Mouse (Mus musculus): Measurements from ENCODE around the gene Znrf1.

Znrf1 gene

DNA sequence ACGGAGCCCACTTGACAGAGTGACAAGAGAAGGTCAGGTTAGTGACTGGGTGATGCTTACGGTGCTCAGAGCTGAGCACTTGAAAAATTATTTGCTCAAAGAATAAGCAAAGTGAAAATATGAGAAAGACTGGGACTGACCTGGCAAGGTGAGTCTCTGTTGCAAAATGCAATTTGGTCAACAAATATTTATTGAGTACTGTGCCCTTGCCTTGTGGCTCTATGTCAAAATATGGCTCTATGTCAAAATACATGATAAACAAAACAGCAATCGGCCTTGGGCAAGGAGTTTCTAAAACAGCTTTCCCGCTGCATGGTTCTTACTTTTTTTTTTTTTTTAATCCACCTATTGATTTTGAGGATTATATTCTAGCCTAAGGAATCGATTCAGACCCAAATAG is 406 bp upstream of the Znrf1 start:
- no peak for DNase-seq

DNA sequence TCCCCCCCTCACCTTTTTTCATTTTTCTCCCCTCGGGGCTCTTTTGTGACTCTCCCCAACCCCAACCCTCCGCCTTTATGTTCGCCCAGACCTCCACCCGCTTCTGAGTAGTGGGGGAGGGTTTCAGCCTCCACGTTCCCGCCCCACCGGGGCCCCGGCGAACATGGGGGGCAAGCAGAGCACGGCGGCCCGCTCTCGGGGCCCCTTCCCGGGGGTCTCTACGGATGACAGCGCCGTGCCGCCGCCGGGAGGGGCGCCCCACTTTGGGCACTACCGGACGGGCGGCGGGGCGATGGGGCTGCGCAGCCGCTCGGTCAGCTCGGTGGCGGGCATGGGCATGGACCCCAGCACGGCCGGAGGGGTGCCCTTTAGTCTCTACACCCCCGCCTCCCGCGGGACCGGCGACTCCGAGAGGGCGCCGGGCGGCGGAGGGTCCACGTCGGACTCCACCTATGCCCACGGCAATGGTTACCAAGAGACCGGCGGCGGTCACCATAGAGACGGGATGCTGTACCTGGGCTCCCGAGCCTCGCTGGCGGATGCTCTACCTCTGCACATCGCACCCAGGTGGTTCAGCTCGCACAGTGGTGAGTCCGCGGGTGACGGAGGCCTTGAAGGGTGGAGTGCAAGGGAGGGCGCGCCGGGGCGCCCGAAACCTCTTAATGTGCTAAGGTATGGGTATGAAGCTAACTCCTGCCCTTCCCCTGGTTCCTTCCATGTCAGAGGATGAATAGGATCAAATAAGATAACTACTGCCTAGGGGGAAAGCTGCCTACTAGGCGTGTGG is 1.3 kb downstream of the Znrf1 start:
- DNase-seq = peak; percentile 35

DNA sequence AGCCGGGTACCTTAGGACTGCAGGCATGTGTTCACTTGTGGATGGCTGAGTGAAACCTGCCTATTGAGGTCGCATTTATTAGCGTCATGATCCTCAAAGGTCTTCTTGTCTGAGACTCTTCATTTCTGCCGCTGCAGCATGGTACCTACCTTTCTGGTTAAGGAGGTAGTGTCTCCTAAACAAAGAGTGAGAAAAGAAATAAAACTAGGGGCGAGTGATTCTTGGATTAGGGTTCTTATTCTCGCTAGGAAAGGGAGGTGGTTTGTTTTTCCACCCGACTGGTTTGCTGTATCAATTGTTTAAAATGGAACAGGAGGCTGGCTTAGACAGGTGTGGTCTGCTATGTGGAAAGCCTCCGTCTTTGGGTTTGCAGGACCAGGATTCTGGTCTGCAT is 1.9 kb downstream of the Znrf1 start:
- no peak for DNase-seq

DNA sequence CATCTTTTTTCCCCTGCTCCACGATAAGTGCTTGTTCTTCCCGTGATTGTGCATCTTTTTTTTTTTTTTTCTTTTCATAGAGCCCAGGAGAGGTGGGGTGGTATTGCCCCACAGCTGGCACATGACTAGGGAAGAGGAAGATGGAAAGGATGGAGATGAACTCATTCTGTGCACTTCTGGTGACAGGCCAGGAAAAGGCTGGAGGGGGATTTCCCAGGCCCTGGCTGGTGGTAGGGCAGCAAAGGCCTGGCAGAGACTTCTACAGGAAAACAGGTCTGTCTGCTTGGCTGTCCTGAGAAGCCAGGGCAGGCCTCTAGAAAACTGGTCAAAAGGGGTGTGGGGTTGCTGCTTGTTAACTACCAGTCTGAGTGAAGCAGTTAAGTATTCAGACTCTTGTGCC is 2.3 kb downstream of the Znrf1 start:
- DNase-seq = peak; percentile 18

DNA sequence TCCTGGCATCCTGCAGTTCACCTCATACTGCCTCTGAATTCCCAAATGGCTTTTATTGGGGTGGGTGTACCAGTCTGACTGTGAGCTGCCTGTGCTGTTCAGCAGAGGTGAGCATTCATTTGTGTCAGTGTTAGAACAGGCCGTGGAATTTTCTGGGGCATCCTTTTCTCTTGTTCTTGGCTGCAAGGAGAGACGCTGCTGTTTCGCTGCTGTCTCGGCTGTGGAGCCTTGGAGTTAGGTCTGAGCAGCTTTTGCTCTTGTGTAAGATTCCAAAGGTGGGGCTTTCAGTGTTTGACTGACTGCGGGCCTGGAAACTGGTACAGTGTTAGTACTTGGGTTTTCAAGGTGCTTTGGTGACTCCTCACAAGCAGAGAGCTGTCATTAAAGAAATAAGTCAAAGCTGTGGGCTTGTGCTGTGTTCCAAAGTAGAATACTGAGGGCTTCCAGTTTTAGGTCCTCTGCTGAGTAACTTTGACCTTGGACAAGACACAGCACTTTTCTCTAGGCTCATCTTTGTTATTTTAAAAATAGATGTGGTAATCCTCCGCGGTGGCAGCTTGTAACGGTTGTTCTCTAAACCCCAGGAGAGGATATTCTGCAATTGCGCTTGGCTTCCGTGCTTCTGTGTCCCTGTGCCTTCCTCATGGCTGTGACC is 3.7 kb downstream of the Znrf1 start:
- DNase-seq = no peak

GRCm38 (mm10) chr8:111543712-111544380 is 7.9 kb downstream of the Znrf1 start:
- no peak for DNase-seq

GRCm38 (mm10) chr8:111545406-111546156 is 9.7 kb downstream of the Znrf1 start:
- no peak for DNase-seq

DNA sequence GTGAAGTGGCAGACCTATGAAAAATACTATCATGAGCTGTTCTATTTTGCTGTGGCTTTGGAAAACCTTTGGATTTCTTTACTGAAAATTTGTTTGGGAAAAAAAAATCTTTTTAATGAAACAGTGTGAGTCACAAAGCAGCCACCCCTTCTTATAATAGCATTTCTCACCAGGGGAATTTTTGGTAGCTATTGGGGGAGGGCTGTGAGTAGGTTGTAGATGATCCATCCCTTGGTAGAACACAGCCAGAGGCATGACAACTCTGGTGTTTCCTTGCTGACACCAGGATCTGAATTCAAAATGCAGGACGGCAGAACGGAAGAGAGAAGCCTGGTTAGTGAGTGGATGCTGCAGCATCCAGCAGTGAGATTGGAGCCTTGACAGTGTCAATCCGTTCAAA is 11.2 kb downstream of the Znrf1 start:
- DNase-seq = no peak

DNA sequence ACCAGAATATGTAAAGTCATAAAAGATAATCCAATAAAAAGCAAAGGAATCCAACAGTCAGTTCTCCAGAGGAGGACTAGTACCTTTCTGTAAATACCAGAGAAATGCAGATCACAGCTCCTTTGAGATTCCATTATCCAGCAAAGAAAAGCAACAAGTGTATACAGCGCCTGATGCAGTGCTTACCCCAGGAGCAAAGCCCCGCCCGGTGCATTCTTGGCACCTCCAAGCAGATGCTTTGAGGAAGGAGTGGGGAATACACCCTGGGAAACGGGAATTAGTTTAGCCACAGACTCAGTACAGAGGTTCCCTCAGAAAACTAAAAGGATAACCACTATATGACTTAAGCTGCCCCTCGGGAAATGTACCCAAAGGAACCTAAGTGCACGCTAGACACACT is 12.3 kb downstream of the Znrf1 start:
- DNase-seq = no peak

GRCm38 (mm10) chr8:111550002-111550870 is 14.3 kb downstream of the Znrf1 start:
- no peak for DNase-seq

DNA sequence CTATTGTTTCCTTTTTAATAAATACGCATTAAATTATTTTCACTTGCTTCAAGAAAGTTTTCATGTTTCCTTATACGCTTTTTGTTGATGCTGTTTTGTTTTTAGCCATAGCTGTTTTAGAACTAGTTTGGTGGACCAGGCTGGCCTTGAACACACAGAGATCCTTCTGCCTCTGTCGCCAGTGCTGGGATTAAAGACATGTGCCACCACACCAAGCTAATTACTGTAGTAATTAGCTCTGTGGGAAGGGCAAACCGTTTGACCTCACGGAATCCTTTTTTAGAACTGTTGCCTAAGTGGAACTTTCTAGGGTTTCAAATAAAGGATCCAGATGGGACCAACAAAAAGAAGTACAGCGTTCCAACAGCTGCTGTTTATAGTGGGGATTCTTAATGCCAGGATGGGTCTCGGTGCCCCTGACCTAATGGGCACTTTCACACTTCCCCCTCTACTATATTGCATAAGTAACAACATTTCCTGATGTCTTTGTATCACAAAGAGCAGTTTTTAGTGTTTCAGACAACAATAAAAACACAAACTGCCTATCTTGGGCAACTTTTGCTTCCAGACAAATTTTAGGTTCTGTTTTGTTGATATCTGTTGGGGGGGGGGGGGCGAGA is 15.7 kb downstream of the Znrf1 start:
- DNase-seq = no peak

- DNase-seq = no peak
These were observed 25.9 kb downstream of the Znrf1 start for GRCm38 (mm10) chr8:111561824-111562223.

DNA sequence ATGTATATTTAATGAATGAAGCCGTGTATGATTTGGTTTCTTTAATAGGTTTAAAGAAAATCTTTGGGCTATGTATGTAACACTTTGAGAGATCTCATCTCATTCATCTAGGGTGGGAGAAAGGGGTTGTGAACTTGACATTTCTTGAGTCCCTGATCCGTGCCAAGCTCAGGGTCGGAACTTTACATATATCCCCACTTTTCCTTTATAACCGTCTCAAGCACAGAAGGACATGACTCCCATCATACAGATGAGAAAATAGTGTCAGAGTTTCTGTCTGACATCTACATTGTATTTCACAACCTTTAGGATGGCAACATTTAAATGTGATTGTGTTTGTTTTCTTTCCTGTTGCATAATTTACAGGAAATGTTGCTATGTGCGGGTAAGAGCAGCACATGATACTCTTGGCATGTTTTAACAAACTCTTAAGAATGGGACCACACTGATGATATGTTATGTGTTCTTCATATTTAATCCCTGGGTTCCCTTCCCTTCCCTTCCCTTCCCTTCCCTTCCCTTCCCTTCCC is 26.4 kb downstream of the Znrf1 start:
- no peak for DNase-seq

DNA sequence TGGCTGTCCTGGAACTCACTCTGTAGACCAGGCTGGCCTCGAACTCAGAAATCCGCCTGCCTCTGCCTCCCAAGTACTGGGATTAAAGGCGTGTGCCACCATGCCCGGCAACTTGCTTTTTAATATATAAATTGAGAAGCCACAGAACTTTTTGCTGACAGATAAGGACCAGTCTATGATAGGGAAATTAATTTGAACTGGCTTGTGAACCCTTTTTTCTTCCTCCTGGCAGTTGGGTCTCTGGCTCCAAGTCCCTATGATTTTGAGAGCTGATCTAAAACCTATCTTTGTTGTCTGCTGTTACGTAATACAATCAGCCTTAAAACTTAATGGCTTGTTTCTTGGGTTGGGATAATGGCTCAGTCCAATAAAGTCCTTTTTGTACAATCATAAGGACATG is 27.2 kb downstream of the Znrf1 start:
- DNase-seq = no peak

DNA sequence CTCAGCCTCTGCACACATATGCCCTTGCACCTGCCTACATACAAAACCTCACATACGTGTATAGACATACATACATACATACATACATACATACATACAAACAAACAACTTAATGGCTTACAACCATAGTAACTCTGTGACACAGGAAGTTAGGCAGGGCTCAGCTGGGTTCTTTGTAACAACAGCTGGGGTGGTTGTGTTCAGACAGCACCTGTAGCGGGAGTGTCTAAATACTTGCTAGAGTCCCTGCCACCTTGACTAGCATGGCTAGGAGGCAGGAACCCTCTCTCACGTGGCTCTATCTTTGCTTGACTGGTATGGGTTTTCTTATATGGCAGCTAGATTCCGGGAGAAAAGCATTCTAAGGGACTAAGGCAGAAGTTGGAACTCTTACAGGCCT is 27.8 kb downstream of the Znrf1 start:
- DNase-seq = no peak

- no peak for DNase-seq
These were observed 28.2 kb downstream of the Znrf1 start for GRCm38 (mm10) chr8:111564093-111564492.

- no peak for DNase-seq
These were observed 29.9 kb downstream of the Znrf1 start for GRCm38 (mm10) chr8:111565784-111566191.

GRCm38 (mm10) chr8:111566326-111566725 is 30.4 kb downstream of the Znrf1 start:
- DNase-seq = no peak

- no peak for DNase-seq
These were observed 31.7 kb downstream of the Znrf1 start for GRCm38 (mm10) chr8:111567571-111567970.

DNA sequence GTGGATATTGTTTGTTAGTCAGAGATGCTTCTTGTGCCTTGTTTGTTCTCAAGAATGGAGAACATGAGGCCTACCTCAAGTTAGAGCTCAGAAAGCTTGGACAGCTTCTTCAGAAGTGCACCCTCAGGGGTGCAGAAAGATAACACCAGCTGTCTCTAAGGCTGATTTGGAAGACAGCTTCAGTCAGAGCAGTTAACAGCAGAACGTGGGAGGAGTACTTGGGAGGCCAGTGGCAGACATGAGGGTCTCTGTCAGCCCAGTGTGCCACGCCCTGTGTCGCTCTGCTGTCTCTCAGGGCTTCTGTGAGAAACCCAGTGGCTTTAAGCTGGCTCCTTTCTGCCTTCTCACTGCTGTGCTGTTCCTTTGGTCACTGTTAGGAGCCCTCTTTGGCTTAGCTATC is 32.1 kb downstream of the Znrf1 start:
- no peak for DNase-seq

DNA sequence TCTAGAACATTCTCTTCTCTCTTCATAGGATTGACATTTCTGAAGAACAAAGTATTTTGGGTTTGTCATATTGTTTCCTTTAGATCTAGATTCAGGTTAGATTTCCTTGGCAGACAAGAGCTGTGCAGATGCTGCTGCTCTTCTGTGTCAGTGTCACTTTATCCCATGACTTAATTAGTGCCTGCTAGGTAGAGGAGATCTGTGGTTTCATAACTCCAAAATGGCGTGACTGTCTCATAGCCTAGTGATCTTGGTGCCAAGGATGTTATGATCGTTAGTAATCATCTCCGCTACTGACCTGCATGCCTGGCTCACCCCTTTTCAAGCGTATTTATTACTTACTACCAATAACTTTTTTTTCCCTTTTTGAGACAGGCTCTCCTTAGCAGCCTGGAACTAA is 34.0 kb downstream of the Znrf1 start:
- no peak for DNase-seq

GRCm38 (mm10) chr8:111570432-111570831 is 34.5 kb downstream of the Znrf1 start:
- no peak for DNase-seq

All from kidney, adult 11 months (tissue).